Mouse (Mus musculus) hindbrain, postnatal 0 days (tissue): ENCODE measurements around the gene Tmem56. TPM values are rescaled to one million over a fixed set of nuclear protein-coding genes. Genes with fewer than 3 reads are reported as not detected.
A peak's percentile ranks its signal among the peaks of the same experiment; 100 is the strongest.

ENCODE experiments used
- ATAC-seq: fragments of 200-750 bp; cut with Nextera tagmentation; 2 replicates; pipeline ENCODE4 v1.8.0; 2017; ENCODE audit warnings: mild to moderate bottlenecking, moderate TSS enrichment, moderate library complexity
- DNase-seq: peaks from one replicate; pipeline ENCODE4 v3.0.0-alpha.2; 2015; ENCODE audit warnings: low spot score
- H3K27ac ChIP-seq: fragments of 300-500 bp; sonication (generic); 2 replicates; pipeline ENCODE4 v1.5.1; 2014; ENCODE audit warnings: mild to moderate bottlenecking
- H3K27me3 ChIP-seq: fragments of 300-500 bp; sonication (generic); 2 replicates; pipeline ENCODE4 v1.6.1; 2014; ENCODE audit warnings: low read length, mixed read lengths; ENCODE audit not compliant: insufficient read depth
- H3K36me3 ChIP-seq: fragments of 300-500 bp; sonication (generic); 2 replicates; pipeline ENCODE4 v1.6.1; 2014; ENCODE audit warnings: low read length, mixed read lengths; ENCODE audit not compliant: insufficient read depth
- H3K4me1 ChIP-seq: fragments of 300-500 bp; sonication (generic); 2 replicates; pipeline ENCODE4 v1.6.1; 2014; ENCODE audit warnings: antibody characterized with exemption, low read length, mixed read lengths; ENCODE audit not compliant: insufficient read depth
- H3K4me2 ChIP-seq: fragments of 300-500 bp; sonication (generic); 2 replicates; pipeline ENCODE4 v1.6.1; 2014; ENCODE audit warnings: low read depth, mild to moderate bottlenecking, low read length, moderate library complexity, mixed read lengths
- H3K4me3 ChIP-seq: fragments of 300-500 bp; sonication (generic); 2 replicates; pipeline ENCODE4 v1.5.1; 2014; ENCODE audit warnings: low read length
- H3K9ac ChIP-seq: fragments of 300-500 bp; sonication (generic); replicated peaks from 2 replicates; pipeline ENCODE4 v1.6.1; 2014; ENCODE audit warnings: mild to moderate bottlenecking, low read length, moderate library complexity, mixed read lengths
- H3K9me3 ChIP-seq: fragments of 300-500 bp; sonication (generic); 2 replicates; pipeline ENCODE4 v1.6.1; 2016; ENCODE audit warnings: low read length, mixed read lengths
- CTCF ChIP-seq: IDR thresholded peaks from 2 replicates; pipeline ENCODE4 v1.5.1; 2016; ENCODE audit warnings: antibody characterized with exemption, control low read depth, low read depth
- WGBS: fragments of 180-500 bp; shearing (Covaris S2); extraction: QIAGEN DNeasy Blood & Tissue Kit; methylation state at CpG from one replicate; pipeline ENCODE4 v1.1.7; 2014; 5-methylcytosine and 5-hydroxymethylcytosine counted together
- polyA plus RNA-seq: library from polyadenylated mRNA; unstranded; fragments of >200 nt; fragmentation: Nextera tagmentation; extraction: Ambion mirVana; gene quantifications from 2 replicates; pipeline ENCODE4 v1.2.1, GENCODE M21; 2015
- total RNA-seq: library from RNA; depleted of rRNA; stranded (reverse); fragments of >200 nt; gene quantifications from 2 replicates; pipeline ENCODE4 v1.2.3, GENCODE M21; 2014

The Tmem56 gene
- total and polyA plus RNA-seq, 2 experiments from 2014 or later, result 3.8 to 13.5 TPM

DNA sequence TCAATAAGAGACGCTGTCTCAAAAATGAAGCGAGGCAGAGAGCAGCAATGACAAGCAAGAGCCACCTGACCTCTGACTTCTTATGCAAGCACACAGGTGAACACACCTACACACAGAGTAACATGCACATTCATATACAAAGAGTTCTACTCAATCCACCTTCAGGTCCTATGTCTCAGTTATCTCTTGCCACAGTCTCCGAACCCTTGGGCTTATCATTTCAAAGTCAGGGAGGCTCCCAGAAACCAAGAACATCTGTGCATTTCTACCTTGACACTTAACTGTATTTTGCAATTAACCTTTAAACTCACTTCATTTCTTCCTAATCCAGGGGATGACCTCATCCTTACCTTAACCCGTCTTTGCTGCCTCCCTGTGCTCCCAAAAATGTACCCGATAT, 15.6 kb downstream of the Tmem56 start:
- 0 out of 2 replicates have a peak, but pooled peaks cover under 1% of the 10 kb centered on the region for H3K4me1 ChIP-seq
- no peak overlapping the region for H3K27ac ChIP-seq
- no peak overlapping the region for H3K9ac ChIP-seq
- H3K27me3 ChIP-seq, result 0 out of 2 replicates have a peak, but pooled peaks cover 3% of the 10 kb centered on the region
- no peak for DNase-seq
- TF ChIP-seq CTCF, result no peak
- 83% methylated on average over 5 of the region's 5 CpGs for WGBS
- no peak for ATAC-seq
- H3K36me3 ChIP-seq, result no peaks in the 10 kb centered on the region
- no peak overlapping the region for H3K4me3 ChIP-seq
- H3K9me3 ChIP-seq, result no peaks in the 10 kb centered on the region
- no peak overlapping the region for H3K4me2 ChIP-seq

DNA sequence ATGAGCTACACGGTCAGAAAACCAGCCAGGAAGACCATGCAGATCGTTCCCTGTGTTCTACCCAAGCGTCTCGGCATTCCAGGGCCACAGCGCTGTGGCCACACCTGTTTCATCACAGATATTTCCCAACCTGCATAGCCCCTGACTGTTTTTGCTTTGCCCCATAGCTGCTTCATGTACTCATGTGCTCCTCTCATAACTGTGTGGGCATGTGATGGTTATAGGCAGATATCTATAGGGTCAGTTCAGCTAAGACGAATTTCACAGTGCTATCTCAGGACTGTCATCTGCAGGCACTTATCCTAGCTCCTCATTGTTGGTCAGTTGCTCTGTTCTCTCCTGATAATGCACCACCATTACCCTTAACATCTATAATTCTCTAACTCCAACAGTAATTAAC, 18.7 kb downstream of the Tmem56 start:
- Histone ChIP-seq H3K9ac (no peak overlapping the region), H3K9me3 (no peaks in the 10 kb centered on the region), H3K4me1 (peaks cover 6% of the 10 kb centered on the region; the same call in 1 of the 2 replicates), H3K27ac (no peak overlapping the region), H3K4me2 (no peak overlapping the region), H3K4me3 (no peak overlapping the region), H3K36me3 (no peaks in the 10 kb centered on the region), H3K27me3 (peaks cover 3% of the 10 kb centered on the region; the same call in 1 of the 2 replicates)
- TF ChIP-seq CTCF, result no peak
- no peak for ATAC-seq
- WGBS, result 63% methylated on average over 6 of the region's 6 CpGs
- DNase-seq, result no peak

DNA sequence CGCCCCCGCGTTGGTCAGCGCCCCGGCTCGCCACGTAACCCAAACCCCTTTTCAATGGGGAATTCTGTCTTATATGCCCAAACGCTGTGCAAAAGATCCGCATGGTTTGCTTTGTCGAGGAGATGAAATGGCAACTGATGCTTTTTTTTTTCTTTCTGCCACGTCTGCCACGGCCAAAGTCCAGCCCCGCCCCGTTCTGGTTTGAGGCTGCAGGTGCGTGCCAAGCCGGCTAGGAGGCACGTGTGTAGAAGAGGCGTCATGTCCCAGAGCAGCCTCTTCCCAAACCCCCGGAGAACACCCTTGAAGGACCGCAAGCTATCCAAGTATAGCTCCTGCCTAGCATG, 19.7 kb downstream of the Tmem56 start:
- Histone ChIP-seq H3K36me3 (no peaks in the 10 kb centered on the region), H3K9ac (peak overlapping the region; percentile 90), H3K4me3 (peak overlapping the region; percentile 78), H3K27me3 (peaks cover 3% of the 10 kb centered on the region; the same call in 1 of the 2 replicates), H3K27ac (peak overlapping the region; percentile 71), H3K9me3 (no peaks in the 10 kb centered on the region), H3K4me2 (peak overlapping the region; percentile 87), H3K4me1 (peaks cover 8% of the 10 kb centered on the region; the same call in 1 of the 2 replicates)
- 1% methylated on average over 20 of the region's 20 CpGs for WGBS
- ATAC-seq (peak; percentile 54), DNase-seq (peak; percentile 70)
- TF ChIP-seq CTCF, result no peak

DNA sequence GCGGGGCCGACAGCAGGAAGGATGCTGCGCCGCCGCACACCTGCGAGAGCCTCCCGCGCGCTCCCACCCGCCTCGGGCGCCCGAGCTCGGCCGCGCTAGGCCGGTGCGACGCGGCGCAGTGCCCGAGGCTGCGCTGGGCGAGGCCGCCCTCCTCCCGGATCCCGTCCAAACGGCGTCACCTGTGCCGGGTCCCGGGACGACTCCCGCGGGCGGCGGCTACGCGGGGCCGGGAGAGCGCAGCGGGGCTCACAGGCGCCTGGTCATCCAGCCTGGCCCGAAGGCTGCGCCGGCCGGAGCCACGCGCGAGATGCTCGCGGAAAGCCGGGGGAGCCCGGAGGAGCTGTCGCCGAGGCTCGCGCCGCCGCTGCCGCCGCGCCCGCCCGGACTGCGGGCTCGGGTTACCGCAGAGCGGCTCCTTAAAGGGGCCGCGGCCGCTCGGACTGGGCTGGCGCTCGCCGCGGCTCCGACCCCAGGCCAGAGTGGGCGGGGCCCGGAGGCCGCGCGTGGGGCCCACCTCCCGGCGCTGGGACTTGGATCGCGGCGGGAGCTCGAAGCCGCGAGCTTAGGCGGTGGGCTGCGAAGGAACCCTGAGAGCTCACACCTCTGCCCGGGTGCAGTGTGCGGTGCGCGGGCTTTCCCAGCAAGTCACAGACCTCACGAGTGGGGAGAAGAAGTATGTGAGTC, 20.2 kb downstream of the Tmem56 start:
- Histone ChIP-seq H3K9me3 (no peaks in the 10 kb centered on the region), H3K4me1 (peaks cover 8% of the 10 kb centered on the region; the same call in 1 of the 2 replicates), H3K4me3 (peak overlapping the region; percentile 78), H3K27ac (peak overlapping the region; percentile 71), H3K9ac (peak overlapping the region; percentile 90), H3K4me2 (peak overlapping the region; percentile 87), H3K36me3 (no peaks in the 10 kb centered on the region), H3K27me3 (peaks cover 3% of the 10 kb centered on the region; the same call in 1 of the 2 replicates)
- peak; percentile 75 for DNase-seq
- WGBS, result 0% methylated on average over 73 of the region's 97 CpGs
- peak; percentile 91 for ATAC-seq
- TF ChIP-seq CTCF, result no peak

DNA sequence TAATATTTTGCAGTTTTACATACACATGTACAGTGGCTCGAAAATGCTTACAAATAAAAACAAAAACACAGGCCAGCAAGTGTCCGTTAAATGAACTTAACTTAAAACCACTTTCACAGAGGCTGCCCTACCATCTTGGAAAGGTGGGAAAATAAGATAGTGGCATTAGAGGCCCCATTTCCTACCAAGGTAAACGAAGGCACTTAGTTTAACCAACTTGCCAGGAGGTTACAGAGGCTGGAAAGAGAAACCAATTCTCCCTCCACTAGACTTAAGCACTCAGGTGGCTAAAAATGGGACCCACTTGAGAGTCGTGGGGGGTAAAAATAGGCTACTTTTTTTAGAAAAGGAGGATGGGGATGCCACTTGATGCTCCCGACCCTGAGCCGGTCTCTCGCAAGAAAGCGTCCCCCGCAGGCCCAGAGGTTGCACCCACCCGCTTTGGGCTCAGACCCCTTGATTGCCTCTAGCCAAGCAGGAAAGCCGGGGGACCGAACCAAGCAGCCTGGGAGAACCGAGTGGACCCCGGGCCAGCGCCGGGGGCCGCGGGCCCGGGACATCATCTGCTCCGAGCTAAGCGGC, 20.9 kb downstream of the Tmem56 start:
- no peak for TF ChIP-seq CTCF
- 9% methylated on average over 21 of the region's 21 CpGs for WGBS
- H3K27ac ChIP-seq, result peak overlapping the region; percentile 71; the same call in 1 of the 2 replicates
- H3K4me1 ChIP-seq, result peaks cover 8% of the 10 kb centered on the region; the same call in 1 of the 2 replicates
- peaks cover 2% of the 10 kb centered on the region; the same call in 1 of the 2 replicates for H3K27me3 ChIP-seq
- ATAC-seq (no peak), DNase-seq (no peak)
- peak overlapping the region; percentile 90 for H3K9ac ChIP-seq
- no peaks in the 10 kb centered on the region for H3K36me3 ChIP-seq
- peak overlapping the region; percentile 78 for H3K4me3 ChIP-seq
- H3K9me3 ChIP-seq, result no peaks in the 10 kb centered on the region
- H3K4me2 ChIP-seq, result peak overlapping the region; percentile 87

DNA sequence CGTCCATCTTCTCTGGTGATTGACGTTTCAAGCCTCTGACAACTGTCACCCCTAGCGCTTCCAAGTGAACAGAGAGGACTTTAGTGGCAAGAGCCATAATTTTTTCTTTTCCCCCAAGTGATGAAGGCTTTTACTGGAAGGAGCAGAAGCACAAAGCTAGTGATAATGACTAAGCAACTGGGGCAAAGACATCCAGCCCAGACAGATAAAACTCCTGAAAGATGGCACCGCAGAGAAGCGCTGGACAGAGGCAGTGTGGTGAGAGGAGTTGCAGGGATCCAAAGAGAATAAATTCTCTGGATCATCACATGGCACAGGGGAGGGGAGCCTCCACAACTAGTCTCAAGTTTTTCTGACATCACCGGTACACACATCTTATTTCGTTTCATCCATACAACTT, 21.6 kb downstream of the Tmem56 start:
- DNase-seq (no peak), ATAC-seq (no peak)
- H3K4me3 ChIP-seq, result no peak overlapping the region
- no peak overlapping the region for H3K27ac ChIP-seq
- no peak overlapping the region for H3K9ac ChIP-seq
- no peaks in the 10 kb centered on the region for H3K9me3 ChIP-seq
- peak overlapping the region; percentile 13; the same call in 1 of the 2 replicates for H3K4me2 ChIP-seq
- no peak for TF ChIP-seq CTCF
- 70% methylated on average over 7 of the region's 7 CpGs for WGBS
- H3K27me3 ChIP-seq, result no peaks in the 10 kb centered on the region; the same call in 1 of the 2 replicates
- no peaks in the 10 kb centered on the region for H3K36me3 ChIP-seq
- peaks cover 8% of the 10 kb centered on the region; the same call in 1 of the 2 replicates for H3K4me1 ChIP-seq

DNA sequence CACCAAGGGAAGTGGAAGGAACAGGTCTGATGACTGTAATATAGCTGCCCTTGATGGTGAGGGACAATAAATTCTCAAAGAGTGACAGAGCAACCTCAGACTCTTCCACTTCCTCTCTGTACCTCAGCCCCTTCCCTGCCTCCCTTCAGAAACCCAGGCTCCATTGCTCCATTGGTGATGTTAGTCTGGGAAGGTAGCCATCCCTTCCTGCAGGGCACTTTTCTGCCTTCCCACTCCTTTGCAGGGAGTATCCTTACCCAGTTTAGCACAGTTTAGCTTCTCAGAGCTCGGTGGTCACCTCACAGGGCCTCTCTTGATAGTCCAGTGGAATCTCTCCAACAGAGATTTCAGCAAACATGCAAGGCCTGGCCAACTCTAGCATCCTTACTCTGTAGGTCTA, 22.1 kb downstream of the Tmem56 start:
- 72% methylated on average over 1 of the region's 1 CpGs for WGBS
- no peak overlapping the region for H3K4me3 ChIP-seq
- H3K9me3 ChIP-seq, result no peaks in the 10 kb centered on the region
- no peak for ATAC-seq
- H3K36me3 ChIP-seq, result no peaks in the 10 kb centered on the region
- no peak for DNase-seq
- no peak for TF ChIP-seq CTCF
- no peak overlapping the region for H3K4me2 ChIP-seq
- H3K27ac ChIP-seq, result no peak overlapping the region
- peaks cover 8% of the 10 kb centered on the region; the same call in 1 of the 2 replicates for H3K4me1 ChIP-seq
- H3K27me3 ChIP-seq, result no peaks in the 10 kb centered on the region; the same call in 1 of the 2 replicates
- no peak overlapping the region for H3K9ac ChIP-seq
